Mouse (Mus musculus) ovary, postnatal 14 days (tissue): Measurements from ENCODE around the gene Rnf157.

Source experiments
- DNase-seq: peaks from one replicate; pipeline ENCODE4 v3.0.0; 2022; ENCODE audit warnings: low spot score

Gene Rnf157

DNA sequence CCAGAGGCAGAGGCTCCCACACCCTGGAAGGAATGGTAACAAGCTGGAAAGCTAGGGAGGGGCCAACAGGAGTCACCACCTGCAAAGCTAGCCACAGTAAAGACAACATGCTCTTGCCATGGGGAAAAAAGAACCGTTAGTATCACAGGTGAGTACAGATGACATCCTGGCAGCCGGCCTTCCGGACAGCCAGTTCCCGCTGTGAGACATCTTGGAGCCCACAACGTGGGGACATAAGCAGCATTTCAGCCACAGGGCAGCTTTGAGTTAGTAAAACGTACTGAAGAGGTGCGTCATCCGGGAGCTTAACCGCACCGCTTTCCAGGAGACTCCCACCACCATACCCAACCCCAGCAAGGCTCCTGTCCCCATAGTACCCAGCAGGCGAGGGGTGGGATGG lies 114.6 kb downstream of the Rnf157 start:
- DNase-seq, result no peak

DNA sequence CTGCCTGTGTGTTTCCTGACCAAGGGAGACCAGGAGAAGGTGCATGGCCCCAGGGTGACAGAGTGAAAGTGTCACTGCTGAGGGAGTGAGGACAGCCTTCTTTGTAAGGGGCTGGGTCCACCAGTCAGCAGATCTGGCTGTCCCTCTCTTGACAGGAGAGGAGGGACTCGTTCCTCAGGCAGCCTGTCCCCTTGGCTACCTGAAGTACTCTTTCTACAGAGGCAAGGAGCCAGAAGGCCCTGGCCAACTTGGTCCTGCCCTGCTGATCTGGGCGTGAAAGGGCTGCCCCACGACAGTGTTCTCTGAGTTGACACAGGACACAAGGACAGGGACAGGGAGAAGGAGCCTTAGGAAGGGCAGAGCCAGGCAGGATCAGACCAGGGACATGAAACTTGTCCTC lies 115.8 kb downstream of the Rnf157 start:
- no peak for DNase-seq

- no peak for DNase-seq
These were observed 116.6 kb downstream of the Rnf157 start for GRCm38 (mm10) chr11:116296191-116296734.

DNA sequence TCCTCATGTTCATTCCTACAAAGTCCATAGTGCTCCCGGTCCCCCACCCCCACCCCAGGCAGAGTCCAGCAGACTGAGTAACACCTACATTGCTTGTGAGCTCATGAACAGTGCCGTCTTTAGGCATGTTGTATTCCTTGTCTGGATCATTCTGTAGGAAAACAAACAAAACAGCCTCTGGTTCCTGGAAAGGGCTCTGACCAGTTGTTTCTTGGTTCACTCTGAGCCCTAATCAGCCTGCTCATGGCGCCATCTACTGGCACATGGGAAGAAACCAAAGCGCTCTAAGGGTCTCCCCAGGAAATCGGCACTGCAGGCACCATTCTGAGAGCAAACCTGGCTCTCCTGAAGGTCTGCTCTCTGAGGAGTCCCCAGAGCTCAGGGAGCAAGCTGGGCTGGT lies 118.5 kb downstream of the Rnf157 start:
- no peak for DNase-seq

DNA sequence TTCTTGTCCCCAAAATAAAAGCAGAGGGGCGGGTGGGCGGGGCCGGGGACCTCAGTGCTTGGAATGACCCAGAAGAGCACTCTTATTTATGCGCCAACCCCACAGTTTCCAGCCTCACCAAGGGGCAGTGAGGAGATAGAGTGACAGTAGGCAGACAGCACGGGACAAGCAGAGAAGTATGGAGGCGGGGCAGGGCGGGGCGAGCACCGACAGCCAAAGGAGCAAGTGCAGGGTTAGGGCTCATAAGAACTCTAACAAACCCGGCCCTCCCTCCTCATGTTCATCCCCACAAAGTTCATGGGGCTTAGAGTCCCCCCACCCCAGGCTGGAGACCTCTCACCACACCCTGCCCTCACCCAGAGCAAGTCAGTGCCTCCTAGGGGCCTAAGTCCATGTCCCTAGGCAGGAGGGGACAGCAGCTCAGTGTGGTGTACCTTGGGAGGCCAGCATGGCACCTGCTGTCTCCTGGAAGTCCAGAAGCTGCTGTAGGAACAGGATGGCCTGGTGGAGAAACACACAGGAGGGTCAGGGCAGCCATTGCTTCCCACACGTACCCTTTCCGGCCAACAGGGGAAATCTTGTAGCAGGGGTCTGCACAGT lies 119.2 kb downstream of the Rnf157 start:
- no peak for DNase-seq

GRCm38 (mm10) chr11:116292401-116292800 lies 120.4 kb downstream of the Rnf157 start:
- DNase-seq, result no peak

DNA sequence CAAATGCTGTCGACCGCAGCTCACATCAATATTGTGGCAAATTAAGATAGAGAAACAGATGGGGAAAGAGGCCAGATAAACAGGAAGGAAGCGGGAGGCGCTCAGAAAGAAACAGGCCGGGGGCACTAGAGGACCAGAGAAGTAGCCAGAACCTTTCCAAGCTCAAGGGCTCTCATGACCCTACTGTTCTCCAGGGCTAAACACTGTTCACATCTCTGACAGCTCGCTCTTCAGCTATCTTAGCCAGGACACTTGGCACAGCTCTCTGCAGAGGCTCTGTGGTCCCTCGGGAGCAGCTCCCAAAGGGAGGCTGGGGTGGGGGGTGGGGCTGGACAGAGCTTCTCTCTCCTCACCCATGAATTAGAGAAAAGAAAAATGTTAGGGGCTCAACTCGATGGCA lies 122.3 kb downstream of the Rnf157 start:
- DNase-seq, result no peak

DNA sequence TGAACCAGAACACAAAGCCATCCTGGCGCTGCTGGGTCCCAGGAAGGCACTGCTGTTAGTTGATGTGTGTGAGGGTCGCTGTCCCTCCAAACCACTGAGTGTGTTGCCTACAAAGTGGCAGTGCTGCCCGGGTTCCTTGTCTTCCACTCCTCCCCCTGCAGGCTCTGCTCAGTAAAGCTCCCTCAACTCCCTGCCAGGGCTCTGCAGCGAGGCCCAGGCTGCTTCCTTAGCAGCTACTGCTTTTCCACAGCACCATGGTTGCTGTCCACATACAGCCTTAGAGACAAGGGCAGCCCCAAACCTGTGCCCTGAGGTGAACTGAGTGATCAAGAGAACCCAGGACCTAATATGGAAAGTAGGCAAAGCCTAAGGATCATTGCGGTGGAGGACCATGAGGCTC lies 125.5 kb downstream of the Rnf157 start:
- DNase-seq, result no peak
